Mouse (Mus musculus): Measurements from ENCODE around the gene Usp40. TPM values are rescaled to one million over a fixed set of nuclear protein-coding genes. Genes with fewer than 3 reads are reported as not detected.

The Usp40 gene
- polyA plus RNA-seq, 1 experiment from 2014 or later: 31.4 TPM

GRCm38 (mm10) chr1:88009521-88009920 is 1.2 kb upstream of the Usp40 start:
- Histone ChIP-seq H3K9me3 (ENCODE audit: control insufficient read depth, low read length) (no peaks in the 10 kb centered on the region), H3K4me2 (ENCODE audit: low read length) (no peak overlapping the region), H3K9ac (replicated peaks; ENCODE audit: low read depth, low read length) (no peak overlapping the region), H3K27ac (ENCODE audit: low read length) (no peak overlapping the region), H3K4me1 (replicated peaks; ENCODE audit: control insufficient read depth, insufficient read depth, low read length) (peaks cover 15% of the 10 kb centered on the region), H3K4me3 (replicated peaks; ENCODE audit: low read length) (no peak overlapping the region), H3K27me3 (replicated peaks; ENCODE audit: control insufficient read depth, insufficient read depth, low read length) (no peaks in the 10 kb centered on the region), H3K36me3 (ENCODE audit: control insufficient read depth, insufficient read depth) (no peaks in the 10 kb centered on the region)
- 86% methylated on average over 3 of the region's 3 CpGs for WGBS
- ATAC-seq: no peak

GRCm38 (mm10) chr1:88008735-88009134 is 384 bp upstream of the Usp40 start:
- Histone ChIP-seq H3K27me3 (replicated peaks; ENCODE audit: control insufficient read depth, insufficient read depth, low read length) (no peaks in the 10 kb centered on the region), H3K4me3 (replicated peaks; ENCODE audit: low read length) (peak overlapping the region; percentile 69), H3K9me3 (ENCODE audit: control insufficient read depth, low read length) (no peaks in the 10 kb centered on the region), H3K4me1 (replicated peaks; ENCODE audit: control insufficient read depth, insufficient read depth, low read length) (peaks cover 15% of the 10 kb centered on the region), H3K9ac (replicated peaks; ENCODE audit: low read depth, low read length) (peak overlapping the region; percentile 4), H3K27ac (ENCODE audit: low read length) (no peak overlapping the region), H3K36me3 (ENCODE audit: control insufficient read depth, insufficient read depth) (no peaks in the 10 kb centered on the region), H3K4me2 (ENCODE audit: low read length) (peak overlapping the region; percentile 31)
- 45% methylated on average over 4 of the region's 4 CpGs for WGBS
- peak; percentile 44 for ATAC-seq

- Histone ChIP-seq H3K9me3 (ENCODE audit: control insufficient read depth, low read length) (no peaks in the 10 kb centered on the region), H3K4me1 (replicated peaks; ENCODE audit: control insufficient read depth, insufficient read depth, low read length) (peaks cover 15% of the 10 kb centered on the region), H3K27me3 (replicated peaks; ENCODE audit: control insufficient read depth, insufficient read depth, low read length) (no peaks in the 10 kb centered on the region), H3K4me3 (replicated peaks; ENCODE audit: low read length) (peak overlapping the region; percentile 69), H3K9ac (replicated peaks; ENCODE audit: low read depth, low read length) (peak overlapping the region; percentile 87), H3K27ac (ENCODE audit: low read length) (peak overlapping the region; percentile 82), H3K36me3 (ENCODE audit: control insufficient read depth, insufficient read depth) (no peaks in the 10 kb centered on the region), H3K4me2 (ENCODE audit: low read length) (peak overlapping the region; percentile 54)
- 4% methylated on average over 5 of the region's 5 CpGs for WGBS
- peak; percentile 31 for ATAC-seq
Measured at GRCm38 (mm10) chr1:88007692-88008210, 600 bp downstream of the Usp40 start.

- WGBS: 97% methylated on average over 2 of the region's 2 CpGs
- peaks cover 31% of the 10 kb centered on the region for H3K36me3 ChIP-seq (ENCODE audit: control insufficient read depth, insufficient read depth)
Measured at GRCm38 (mm10) chr1:87992716-87993115, 15.6 kb downstream of the Usp40 start.

GRCm38 (mm10) chr1:87982291-87982690 is 26.1 kb downstream of the Usp40 start:
- no peak overlapping the region for H3K4me3 ChIP-seq (replicated peaks; ENCODE audit: low read length)
- no peak overlapping the region for H3K27ac ChIP-seq (ENCODE audit: low read length)
- no peak overlapping the region for H3K9ac ChIP-seq (replicated peaks; ENCODE audit: low read depth, low read length)
- no peak for ATAC-seq
- 46% methylated on average over 4 of the region's 4 CpGs for WGBS
- H3K4me1 ChIP-seq (replicated peaks; ENCODE audit: control insufficient read depth, insufficient read depth, low read length): no peaks in the 10 kb centered on the region
- H3K4me2 ChIP-seq (ENCODE audit: low read length): no peak overlapping the region
- peaks cover 43% of the 10 kb centered on the region for H3K36me3 ChIP-seq (ENCODE audit: control insufficient read depth, insufficient read depth)
- no peaks in the 10 kb centered on the region for H3K27me3 ChIP-seq (replicated peaks; ENCODE audit: control insufficient read depth, insufficient read depth, low read length)
- no peaks in the 10 kb centered on the region for H3K9me3 ChIP-seq (ENCODE audit: control insufficient read depth, low read length)

More at GRCm38 (mm10) chr1:87992716-87993115, 15.6 kb downstream of the Usp40 start:
- Histone ChIP-seq H3K4me3 (replicated peaks; ENCODE audit: low read length) (no peak overlapping the region), H3K4me1 (replicated peaks; ENCODE audit: control insufficient read depth, insufficient read depth, low read length) (no peaks in the 10 kb centered on the region), H3K4me2 (ENCODE audit: low read length) (no peak overlapping the region), H3K9ac (replicated peaks; ENCODE audit: low read depth, low read length) (no peak overlapping the region), H3K9me3 (ENCODE audit: control insufficient read depth, low read length) (no peaks in the 10 kb centered on the region), H3K27me3 (replicated peaks; ENCODE audit: control insufficient read depth, insufficient read depth, low read length) (no peaks in the 10 kb centered on the region), H3K27ac (ENCODE audit: low read length) (no peak overlapping the region)
- ATAC-seq: no peak

GRCm38 (mm10) chr1:87970381-87970780 is 38.0 kb downstream of the Usp40 start:
- Histone ChIP-seq H3K36me3 (ENCODE audit: control insufficient read depth, insufficient read depth) (peaks cover 22% of the 10 kb centered on the region), H3K4me3 (replicated peaks; ENCODE audit: low read length) (no peak overlapping the region), H3K9me3 (ENCODE audit: control insufficient read depth, low read length) (no peaks in the 10 kb centered on the region), H3K9ac (replicated peaks; ENCODE audit: low read depth, low read length) (no peak overlapping the region), H3K4me2 (ENCODE audit: low read length) (no peak overlapping the region), H3K4me1 (replicated peaks; ENCODE audit: control insufficient read depth, insufficient read depth, low read length) (no peaks in the 10 kb centered on the region), H3K27me3 (replicated peaks; ENCODE audit: control insufficient read depth, insufficient read depth, low read length) (no peaks in the 10 kb centered on the region), H3K27ac (ENCODE audit: low read length) (no peak overlapping the region)
- no peak for ATAC-seq
- 94% methylated on average over 4 of the region's 4 CpGs for WGBS

- ATAC-seq: no peak
- Histone ChIP-seq H3K27ac (ENCODE audit: low read length) (no peak overlapping the region), H3K27me3 (replicated peaks; ENCODE audit: control insufficient read depth, insufficient read depth, low read length) (no peaks in the 10 kb centered on the region), H3K4me2 (ENCODE audit: low read length) (no peak overlapping the region), H3K36me3 (ENCODE audit: control insufficient read depth, insufficient read depth) (peaks cover 27% of the 10 kb centered on the region), H3K4me3 (replicated peaks; ENCODE audit: low read length) (no peak overlapping the region), H3K4me1 (replicated peaks; ENCODE audit: control insufficient read depth, insufficient read depth, low read length) (no peaks in the 10 kb centered on the region), H3K9me3 (ENCODE audit: control insufficient read depth, low read length) (no peaks in the 10 kb centered on the region), H3K9ac (replicated peaks; ENCODE audit: low read depth, low read length) (no peak overlapping the region)
- 81% methylated on average over 2 of the region's 2 CpGs for WGBS
Measured at GRCm38 (mm10) chr1:87961459-87962167, 46.7 kb downstream of the Usp40 start.

GRCm38 (mm10) chr1:87960752-87961151 is 47.6 kb downstream of the Usp40 start:
- peaks cover 31% of the 10 kb centered on the region for H3K36me3 ChIP-seq (ENCODE audit: control insufficient read depth, insufficient read depth)
- H3K27ac ChIP-seq (ENCODE audit: low read length): no peak overlapping the region
- H3K4me2 ChIP-seq (ENCODE audit: low read length): no peak overlapping the region
- no peaks in the 10 kb centered on the region for H3K4me1 ChIP-seq (replicated peaks; ENCODE audit: control insufficient read depth, insufficient read depth, low read length)
- H3K4me3 ChIP-seq (replicated peaks; ENCODE audit: low read length): no peak overlapping the region
- no peaks in the 10 kb centered on the region for H3K27me3 ChIP-seq (replicated peaks; ENCODE audit: control insufficient read depth, insufficient read depth, low read length)
- WGBS: 94% methylated on average over 4 of the region's 4 CpGs
- no peak overlapping the region for H3K9ac ChIP-seq (replicated peaks; ENCODE audit: low read depth, low read length)
- ATAC-seq: no peak
- H3K9me3 ChIP-seq (ENCODE audit: control insufficient read depth, low read length): no peaks in the 10 kb centered on the region

- no peak overlapping the region for H3K27ac ChIP-seq (ENCODE audit: low read length)
- peaks cover 35% of the 10 kb centered on the region for H3K36me3 ChIP-seq (ENCODE audit: control insufficient read depth, insufficient read depth)
- no peaks in the 10 kb centered on the region for H3K4me1 ChIP-seq (replicated peaks; ENCODE audit: control insufficient read depth, insufficient read depth, low read length)
- H3K27me3 ChIP-seq (replicated peaks; ENCODE audit: control insufficient read depth, insufficient read depth, low read length): no peaks in the 10 kb centered on the region
- no peak overlapping the region for H3K4me3 ChIP-seq (replicated peaks; ENCODE audit: low read length)
- 59% methylated on average over 4 of the region's 4 CpGs for WGBS
- H3K9me3 ChIP-seq (ENCODE audit: control insufficient read depth, low read length): no peaks in the 10 kb centered on the region
- H3K9ac ChIP-seq (replicated peaks; ENCODE audit: low read depth, low read length): no peak overlapping the region
- no peak overlapping the region for H3K4me2 ChIP-seq (ENCODE audit: low read length)
- no peak for ATAC-seq
Measured at GRCm38 (mm10) chr1:87959998-87960431, 48.3 kb downstream of the Usp40 start.
